Mouse (Mus musculus) Muller cell, postnatal 12 days (primary cell): ENCODE measurements around the gene Gm28961.
"Not testable (repeated sequence)": the region's sequence is repeated elsewhere in the genome, so short reads cannot be mapped to it uniquely, and the experiment has no call there.

Experiments used
- DNase-seq: peaks from one replicate; pipeline ENCODE4 v3.0.0-alpha.2; 2015; ENCODE audit errors: inconsistent ontology term

The Gm28961 gene

GRCm38 (mm10) chrY:57705397-57705796 lies at the start of gene Gm28961:
Gm28961 (plus strand) TSS chrY:57705697.
- DNase-seq: not testable (repeated sequence)
